25 mouse cellular contexts compared by ENCODE assay signal in the genomic region with DNA sequence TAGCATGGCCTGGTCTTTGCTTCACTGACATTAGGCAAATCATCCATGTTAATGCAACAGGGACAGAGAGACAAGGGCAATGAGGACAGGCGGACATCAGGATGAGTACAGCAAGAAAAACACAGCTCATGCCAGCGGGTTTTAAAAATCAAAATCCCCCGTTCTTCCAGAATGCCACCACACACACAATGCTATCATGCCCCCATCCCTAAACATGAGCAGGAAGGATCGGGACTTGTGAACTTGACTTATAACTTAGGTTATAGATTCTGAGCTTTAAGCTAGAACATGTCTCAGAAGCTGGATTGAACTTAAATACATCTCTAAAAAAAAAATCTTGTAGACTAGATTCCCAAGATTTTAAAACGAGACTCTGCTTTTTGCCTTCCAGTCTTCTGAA.
DNase-seq lines count a peak whose midpoint lies in the region; ATAC-seq and TF ChIP-seq lines count a peak whose summit lies in the region.
"Had no signal": no experiment of that assay in that cellular context is flagged by ENCODE, and none has a peak within 500 bp of the region (broad histone marks: within the 10 kb centered on the region; RNA-seq: fewer than 3 reads in every experiment).

No protein-coding gene starts in this region.

- peaks cover 20% of the 10 kb centered on the region for H3K27me3 ChIP-seq in hindbrain, embryonic 10.5 days (ENCODE audit: insufficient read depth, poor library complexity, severe bottlenecking)
- H3K27me3 ChIP-seq in hindbrain, postnatal 0 days (ENCODE audit: insufficient read depth, low read length) = no peaks in the 10 kb centered on the region
- H3K27me3 ChIP-seq in midbrain, embryonic 11.5 days (ENCODE audit: control insufficient read depth, insufficient read depth, low read length) = peaks cover 2% of the 10 kb centered on the region; the same call in 1 of the 2 replicates
- peaks cover 3% of the 10 kb centered on the region; the same call in 1 of the 2 replicates for H3K27me3 ChIP-seq in midbrain, postnatal 0 days (ENCODE audit: insufficient read depth, low read length)
- peaks cover 21% of the 10 kb centered on the region for H3K27me3 ChIP-seq in neural tube, embryonic 15.5 days (replicated peaks)

- DNase-seq in hindbrain, embryonic 10.5 days (ENCODE audit: low spot score) = no peak
- DNase-seq in hindbrain, postnatal 0 days (ENCODE audit: low spot score) = no peak
- peak; percentile 91 for DNase-seq in midbrain, embryonic 11.5 days (ENCODE audit: low spot score, missing footprints)
- DNase-seq in midbrain, postnatal 0 days (ENCODE audit: low spot score) = no peak
- no peak for DNase-seq in layer of hippocampus, postnatal 25 days (ENCODE audit: extremely low spot score in 1 of 2, low spot score in 1 of 2)
- DNase-seq: adrenal gland, adult 2 months; adrenal gland, postnatal 14 days; cerebellum, adult 11 months; cerebellum, adult 2 months; cerebellum, adult 9-11 months; cerebellum, postnatal 25 days; embryo, embryonic 11 days; gastrocnemius, postnatal 25 days; heart, adult 2 months had no signal

- no peak for TF ChIP-seq CTCF in hindbrain, postnatal 0 days (IDR thresholded peaks at IDR 0.05; ENCODE audit: low read depth)
- TF ChIP-seq CTCF in midbrain, postnatal 0 days (IDR thresholded peaks at IDR 0.05) = no peak

- H3K27ac ChIP-seq in hindbrain, embryonic 10.5 days = peak overlapping the region; percentile 53; the same call in 1 of the 2 replicates
- no peak overlapping the region for H3K27ac ChIP-seq in hindbrain, postnatal 0 days
- no peak overlapping the region for H3K27ac ChIP-seq in midbrain, embryonic 11.5 days (ENCODE audit: low read depth, low read length)
- no peak overlapping the region for H3K27ac ChIP-seq in midbrain, postnatal 0 days (ENCODE audit: low read depth, low read length)
- H3K27ac ChIP-seq in neural tube, embryonic 15.5 days (replicated peaks) = 0 out of 2 replicates have a peak overlapping the region, but pooled peaks have one; percentile 28
- H3K27ac ChIP-seq: embryonic facial prominence, embryonic 10.5 days; embryonic facial prominence, embryonic 13.5 days; forebrain, embryonic 12.5 days; forebrain, embryonic 15.5 days; heart, adult 2 months; heart, embryonic 10.5 days had no signal

- H3K9me3 ChIP-seq in hindbrain, embryonic 10.5 days = no peaks in the 10 kb centered on the region
- H3K9me3 ChIP-seq in hindbrain, postnatal 0 days (ENCODE audit: low read length) = no peaks in the 10 kb centered on the region
- H3K9me3 ChIP-seq in midbrain, embryonic 11.5 days (ENCODE audit: control insufficient read depth, low read length) = no peaks in the 10 kb centered on the region
- H3K9me3 ChIP-seq in midbrain, postnatal 0 days (ENCODE audit: low read length) = no peaks in the 10 kb centered on the region
- H3K9me3 ChIP-seq in neural tube, embryonic 15.5 days (replicated peaks) = no peaks in the 10 kb centered on the region
- H3K9me3 ChIP-seq: embryonic facial prominence, embryonic 10.5 days; embryonic facial prominence, embryonic 13.5 days; forebrain, embryonic 12.5 days; forebrain, embryonic 15.5 days; heart, embryonic 10.5 days; hindbrain, embryonic 13.5 days had no signal

- no peaks in the 10 kb centered on the region for H3K36me3 ChIP-seq in hindbrain, embryonic 10.5 days
- no peaks in the 10 kb centered on the region for H3K36me3 ChIP-seq in hindbrain, postnatal 0 days (ENCODE audit: insufficient read depth, low read length)
- H3K36me3 ChIP-seq in midbrain, embryonic 11.5 days (ENCODE audit: control insufficient read depth, insufficient read depth, low read length) = no peaks in the 10 kb centered on the region
- no peaks in the 10 kb centered on the region for H3K36me3 ChIP-seq in midbrain, postnatal 0 days (ENCODE audit: insufficient read depth, low read length)
- H3K36me3 ChIP-seq in neural tube, embryonic 15.5 days = no peaks in the 10 kb centered on the region
- H3K36me3 ChIP-seq: embryonic facial prominence, embryonic 10.5 days; embryonic facial prominence, embryonic 13.5 days; forebrain, embryonic 12.5 days; forebrain, embryonic 15.5 days; heart, embryonic 10.5 days; hindbrain, embryonic 13.5 days had no signal

- no peak overlapping the region for H3K4me2 ChIP-seq in hindbrain, postnatal 0 days (ENCODE audit: low read depth, low read length)
- H3K4me2 ChIP-seq in midbrain, embryonic 11.5 days = no peak overlapping the region
- H3K4me2 ChIP-seq in midbrain, postnatal 0 days (ENCODE audit: low read depth, low read length, poor library complexity, severe bottlenecking) = no peak overlapping the region
- H3K4me2 ChIP-seq in neural tube, embryonic 15.5 days = no peak overlapping the region
- H3K4me2 ChIP-seq: embryonic facial prominence, embryonic 13.5 days; forebrain, embryonic 12.5 days; forebrain, embryonic 15.5 days; hindbrain, embryonic 13.5 days had no signal

- ATAC-seq in hindbrain, postnatal 0 days = no peak
- no peak for ATAC-seq in midbrain, embryonic 11.5 days (ENCODE audit: low FRiP score)
- ATAC-seq in midbrain, postnatal 0 days (ENCODE audit: low FRiP score) = no peak
- no peak for ATAC-seq in neural tube, embryonic 15.5 days (ENCODE audit: low FRiP score)
- ATAC-seq: CD4-positive, CD25-positive, alpha-beta regulatory T cell, adult 4 months; forebrain, embryonic 15.5 days; hindbrain, embryonic 16.5 days; inflammation-experienced regulatory T-cells, adult 6 months had no signal

- H3K9ac ChIP-seq in hindbrain, postnatal 0 days (replicated peaks; ENCODE audit: low read length) = no peak overlapping the region
- no peak overlapping the region for H3K9ac ChIP-seq in midbrain, embryonic 11.5 days (ENCODE audit: low read length)
- H3K9ac ChIP-seq in midbrain, postnatal 0 days (replicated peaks; ENCODE audit: low read length, poor library complexity, severe bottlenecking) = no peak overlapping the region
- H3K9ac ChIP-seq in neural tube, embryonic 15.5 days (replicated peaks) = no peak overlapping the region
- H3K9ac ChIP-seq: embryonic facial prominence, embryonic 13.5 days; forebrain, embryonic 12.5 days; forebrain, embryonic 15.5 days; hindbrain, embryonic 13.5 days had no signal

- no peak overlapping the region for H3K4me3 ChIP-seq in hindbrain, embryonic 10.5 days
- H3K4me3 ChIP-seq in hindbrain, postnatal 0 days (ENCODE audit: low read length) = no peak overlapping the region
- no peak overlapping the region for H3K4me3 ChIP-seq in midbrain, embryonic 11.5 days (ENCODE audit: low read depth, low read length)
- no peak overlapping the region for H3K4me3 ChIP-seq in midbrain, postnatal 0 days (ENCODE audit: low read depth, low read length)
- no peak overlapping the region for H3K4me3 ChIP-seq in neural tube, embryonic 15.5 days (replicated peaks)
- H3K4me3 ChIP-seq: embryonic facial prominence, embryonic 10.5 days; embryonic facial prominence, embryonic 13.5 days; erythroblast, embryonic 14.5 days; forebrain, embryonic 12.5 days; forebrain, embryonic 15.5 days; heart, adult 2 months; heart, embryonic 10.5 days; hindbrain, embryonic 13.5 days had no signal

- 75% methylated on average over 5 of the region's 5 CpGs for WGBS in hindbrain, embryonic 10.5 days
- WGBS in hindbrain, postnatal 0 days = 78% methylated on average over 5 of the region's 5 CpGs
- WGBS in midbrain, embryonic 11.5 days = 76% methylated on average over 5 of the region's 5 CpGs
- 73% methylated on average over 5 of the region's 5 CpGs for WGBS in midbrain, postnatal 0 days
- 61% methylated on average over 5 of the region's 5 CpGs for WGBS in neural tube, embryonic 15.5 days

- H3K4me1 ChIP-seq in hindbrain, embryonic 10.5 days (replicated peaks) = peaks cover 44% of the 10 kb centered on the region
- no peaks in the 10 kb centered on the region for H3K4me1 ChIP-seq in hindbrain, postnatal 0 days (ENCODE audit: insufficient read depth, low read length)
- peaks cover 20% of the 10 kb centered on the region for H3K4me1 ChIP-seq in midbrain, embryonic 11.5 days (ENCODE audit: control insufficient read depth, insufficient read depth, low read length)
- no peaks in the 10 kb centered on the region; the same call in 1 of the 2 replicates for H3K4me1 ChIP-seq in midbrain, postnatal 0 days (ENCODE audit: insufficient read depth, low read length)
- peaks cover 28% of the 10 kb centered on the region for H3K4me1 ChIP-seq in neural tube, embryonic 15.5 days
- H3K4me1 ChIP-seq: heart, embryonic 10.5 days had no signal

Comparison
In these comparisons a context has a peak if more than half of its experiments do, and no peak if none do; other contexts are left out.
1. H3K27ac ChIP-seq: peak in hindbrain, embryonic 10.5 days (single experiment) and neural tube, embryonic 15.5 days (single experiment); none in hindbrain, postnatal 0 days (single experiment), midbrain, embryonic 11.5 days (single experiment) and midbrain, postnatal 0 days (single experiment).